Mouse (Mus musculus) megakaryocyte, embryonic 14.5 days (primary cell): ENCODE measurements at regions not wholly inside any gene's neighbourhood (a gene's known extent, or its start where the extent isn't known, plus 50 kb on each side); places are given as distances from the start of the nearest gene placed in this dataset.

Experiments used
- FLI1 ChIP-seq: IDR thresholded peaks from 2 replicates; pipeline ENCODE4 v1.6.1; 2012; ENCODE audit warnings: low read length, inconsistent platforms, mixed read lengths
- GATA1 ChIP-seq: IDR thresholded peaks from 3 replicates; pipeline ENCODE4 v1.6.1; 2012; ENCODE audit warnings: mixed read lengths, low read length, inconsistent platforms, borderline replicate concordance

DNA sequence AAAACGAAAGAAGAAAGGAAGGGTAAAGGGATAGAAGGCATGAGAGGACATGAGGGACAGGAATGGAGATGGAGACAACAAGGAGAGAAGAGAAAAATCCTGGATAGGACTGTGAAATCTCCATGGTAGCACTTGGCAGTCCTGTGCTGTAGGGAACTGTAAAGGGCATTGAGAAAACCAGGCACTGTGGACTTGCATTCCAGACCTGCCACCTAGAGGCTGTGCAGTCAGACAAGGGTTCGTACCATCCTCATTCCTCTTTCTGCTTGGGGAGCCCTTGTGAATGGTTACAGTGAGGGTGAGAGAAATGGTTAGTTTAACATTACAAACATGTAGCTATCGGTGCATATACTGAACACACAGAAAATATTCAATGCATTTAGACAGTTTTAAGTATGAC, 623.8 kb upstream of the Tenm4 start:
- TF ChIP-seq GATA1 (no peak), FLI1 (no peak)
